Mouse (Mus musculus): ENCODE data around the gene Gfra1.

Gfra1 gene

GRCm38 (mm10) chr19:58389466-58389865 is 66.2 kb downstream of the Gfra1 start:
- DNase-seq: no peak

GRCm38 (mm10) chr19:58388851-58389447 is 66.8 kb downstream of the Gfra1 start:
- DNase-seq: no peak

- no peak for DNase-seq
Observed at GRCm38 (mm10) chr19:58383273-58383672, 72.4 kb downstream of the Gfra1 start.

GRCm38 (mm10) chr19:58382535-58382934 is 73.2 kb downstream of the Gfra1 start:
- no peak for DNase-seq

- no peak for DNase-seq
Observed at GRCm38 (mm10) chr19:58377969-58378368, 77.7 kb downstream of the Gfra1 start.

GRCm38 (mm10) chr19:58376675-58377102 is 79.0 kb downstream of the Gfra1 start:
- DNase-seq: no peak

GRCm38 (mm10) chr19:58374648-58375047 is 81.1 kb downstream of the Gfra1 start:
- DNase-seq: no peak

GRCm38 (mm10) chr19:58374155-58374554 is 81.6 kb downstream of the Gfra1 start:
- no peak for DNase-seq

GRCm38 (mm10) chr19:58368513-58368912 is 87.2 kb downstream of the Gfra1 start:
- no peak for DNase-seq

GRCm38 (mm10) chr19:58364688-58365087 is 91.0 kb downstream of the Gfra1 start:
- no peak for DNase-seq

- DNase-seq: no peak
Observed at GRCm38 (mm10) chr19:58360982-58361381, 94.7 kb downstream of the Gfra1 start.

GRCm38 (mm10) chr19:58358063-58358462 is 97.6 kb downstream of the Gfra1 start:
- no peak for DNase-seq

GRCm38 (mm10) chr19:58353953-58354352 is 101.8 kb downstream of the Gfra1 start:
- DNase-seq: no peak

- no peak for DNase-seq
Observed at GRCm38 (mm10) chr19:58353260-58353870, 102.3 kb downstream of the Gfra1 start.

- DNase-seq: no peak
Observed at GRCm38 (mm10) chr19:58349890-58350408, 105.8 kb downstream of the Gfra1 start.

GRCm38 (mm10) chr19:58345137-58345536 is 110.6 kb downstream of the Gfra1 start:
- DNase-seq: no peak

GRCm38 (mm10) chr19:58341351-58341750 is 114.4 kb downstream of the Gfra1 start:
- no peak for DNase-seq

GRCm38 (mm10) chr19:58340221-58340620 is 115.5 kb downstream of the Gfra1 start:
- no peak for DNase-seq

- DNase-seq: no peak
Observed at GRCm38 (mm10) chr19:58336802-58337201, 118.9 kb downstream of the Gfra1 start.

GRCm38 (mm10) chr19:58335585-58336530 is 119.9 kb downstream of the Gfra1 start:
- no peak for DNase-seq

GRCm38 (mm10) chr19:58329305-58329704 is 126.4 kb downstream of the Gfra1 start:
- DNase-seq: no peak

- no peak for DNase-seq
Observed at GRCm38 (mm10) chr19:58328014-58328413, 127.7 kb downstream of the Gfra1 start.

GRCm38 (mm10) chr19:58316474-58316873 is 139.2 kb downstream of the Gfra1 start:
- no peak for DNase-seq

All from cerebellum, adult 18-20 months (tissue).